Mouse (Mus musculus): ENCODE results near the gene Slc2a4. TPM values are rescaled to one million over a fixed set of nuclear protein-coding genes. Genes with fewer than 3 reads are reported as not detected.

The Slc2a4 gene
- not detected for polyA plus RNA-seq (2014; fragmentation: Illumina TruSeq; extraction: RNeasy Lipid Tissue Mini Kit (QIAGEN cat#74804); ENCODE audit: low read depth, low replicate concordance)

GRCm38 (mm10) chr11:69948066-69948762 is at the start of gene Slc2a4:
TSS of gene Slc2a4 (minus strand) at chr11:69948188.

GRCm38 (mm10) chr11:69995391-69995960 is 47.5 kb upstream of the Slc2a4 start, which contains the start of gene Phf23:
TSS of gene Phf23 (plus strand) at chr11:69995777.

GRCm38 (mm10) chr11:69990850-69991691 is 43.1 kb upstream of the Slc2a4 start, which contains the start of gene Gabarap:
TSS of gene Gabarap (plus strand) at chr11:69991143.

GRCm38 (mm10) chr11:69982225-69982624 is 34.2 kb upstream of the Slc2a4 start, which contains the start of gene Elp5:
TSS of gene Elp5 (minus strand) at chr11:69982517.

GRCm38 (mm10) chr11:69981141-69981762 is 33.3 kb upstream of the Slc2a4 start, which contains the start of gene Ctdnep1:
TSS of gene Ctdnep1 (plus strand) at chr11:69981156.

GRCm38 (mm10) chr11:69964650-69965270 is 16.8 kb upstream of the Slc2a4 start, which contains the start of gene Cldn7:
TSS of gene Cldn7 (plus strand) at chr11:69964779.

GRCm38 (mm10) chr11:69935137-69935879 is 12.7 kb downstream of the Slc2a4 start, which contains the start of gene Ybx2:
TSS of gene Ybx2 (plus strand) at chr11:69935796.

GRCm38 (mm10) chr11:69921114-69922011 is 26.6 kb downstream of the Slc2a4 start, which contains the start of gene Eif5a:
TSS of gene Eif5a (minus strand) at chr11:69921958.

GRCm38 (mm10) chr11:69913554-69914371 is 34.2 kb downstream of the Slc2a4 start, which contains the start of gene Gps2:
TSS of gene Gps2 (plus strand) at chr11:69913888.

GRCm38 (mm10) chr11:69900471-69901405 is 47.2 kb downstream of the Slc2a4 start, which contains the start of the genes 2810408A11Rik and Neurl4:
TSS of gene 2810408A11Rik (minus strand) at chr11:69900987.
TSS of gene Neurl4 (plus strand) at chr11:69901072.

GRCm38 (mm10) chr11:69895291-69895690 is 52.7 kb downstream of the Slc2a4 start, which contains the start of gene Acap1:
TSS of gene Acap1 (minus strand) at chr11:69895539.

Other genes starting within 250 kb of the Slc2a4 start
- gene Polr2a, start 189.6 kb downstream of the Slc2a4 start, polyA plus RNA-seq (2014; fragmentation: Illumina TruSeq; extraction: RNeasy Lipid Tissue Mini Kit (QIAGEN cat#74804); ENCODE audit: low read depth, low replicate concordance): 7.7 TPM
- gene Slc35g3, start 186.2 kb downstream of the Slc2a4 start, polyA plus RNA-seq (2014; fragmentation: Illumina TruSeq; extraction: RNeasy Lipid Tissue Mini Kit (QIAGEN cat#74804); ENCODE audit: low read depth, low replicate concordance): not detected
- gene Zbtb4, start 182.3 kb downstream of the Slc2a4 start, polyA plus RNA-seq (2014; fragmentation: Illumina TruSeq; extraction: RNeasy Lipid Tissue Mini Kit (QIAGEN cat#74804); ENCODE audit: low read depth, low replicate concordance): 4.1 TPM
- 0.58 TPM for gene Chrnb1, start 152.2 kb downstream of the Slc2a4 start, polyA plus RNA-seq (2014; fragmentation: Illumina TruSeq; extraction: RNeasy Lipid Tissue Mini Kit (QIAGEN cat#74804); ENCODE audit: low read depth, low replicate concordance)
- gene Fgf11, start 146.3 kb downstream of the Slc2a4 start, polyA plus RNA-seq (2014; fragmentation: Illumina TruSeq; extraction: RNeasy Lipid Tissue Mini Kit (QIAGEN cat#74804); ENCODE audit: low read depth, low replicate concordance): 0.29 TPM
- gene Tmem102, start 142.6 kb downstream of the Slc2a4 start, polyA plus RNA-seq (2014; fragmentation: Illumina TruSeq; extraction: RNeasy Lipid Tissue Mini Kit (QIAGEN cat#74804); ENCODE audit: low read depth, low replicate concordance): 3.6 TPM
- not detected for gene Gm39566, start 132.9 kb downstream of the Slc2a4 start, polyA plus RNA-seq (2014; fragmentation: Illumina TruSeq; extraction: RNeasy Lipid Tissue Mini Kit (QIAGEN cat#74804); ENCODE audit: low read depth, low replicate concordance)
- not detected for gene Spem2, start 129.7 kb downstream of the Slc2a4 start, polyA plus RNA-seq (2014; fragmentation: Illumina TruSeq; extraction: RNeasy Lipid Tissue Mini Kit (QIAGEN cat#74804); ENCODE audit: low read depth, low replicate concordance)
- gene Spem1, start 126.0 kb downstream of the Slc2a4 start, polyA plus RNA-seq (2014; fragmentation: Illumina TruSeq; extraction: RNeasy Lipid Tissue Mini Kit (QIAGEN cat#74804); ENCODE audit: low read depth, low replicate concordance): not detected
- 0.11 TPM for gene Nlgn2, start 110.4 kb downstream of the Slc2a4 start, polyA plus RNA-seq (2014; fragmentation: Illumina TruSeq; extraction: RNeasy Lipid Tissue Mini Kit (QIAGEN cat#74804); ENCODE audit: low read depth, low replicate concordance)
- gene Tmem256, start 109.7 kb downstream of the Slc2a4 start, polyA plus RNA-seq (2014; fragmentation: Illumina TruSeq; extraction: RNeasy Lipid Tissue Mini Kit (QIAGEN cat#74804); ENCODE audit: low read depth, low replicate concordance): 58.8 TPM
- gene Plscr3, start 101.8 kb downstream of the Slc2a4 start, polyA plus RNA-seq (2014; fragmentation: Illumina TruSeq; extraction: RNeasy Lipid Tissue Mini Kit (QIAGEN cat#74804); ENCODE audit: low read depth, low replicate concordance): 1.1 TPM
- not detected for gene Tnk1, start 89.5 kb downstream of the Slc2a4 start, polyA plus RNA-seq (2014; fragmentation: Illumina TruSeq; extraction: RNeasy Lipid Tissue Mini Kit (QIAGEN cat#74804); ENCODE audit: low read depth, low replicate concordance)
- not detected for gene Tmem95, start 70.2 kb downstream of the Slc2a4 start, polyA plus RNA-seq (2014; fragmentation: Illumina TruSeq; extraction: RNeasy Lipid Tissue Mini Kit (QIAGEN cat#74804); ENCODE audit: low read depth, low replicate concordance)
- gene Kctd11, start 66.8 kb downstream of the Slc2a4 start, polyA plus RNA-seq (2014; fragmentation: Illumina TruSeq; extraction: RNeasy Lipid Tissue Mini Kit (QIAGEN cat#74804); ENCODE audit: low read depth, low replicate concordance): 0.42 TPM
- gene Acap1, start 52.6 kb downstream of the Slc2a4 start, polyA plus RNA-seq (2014; fragmentation: Illumina TruSeq; extraction: RNeasy Lipid Tissue Mini Kit (QIAGEN cat#74804); ENCODE audit: low read depth, low replicate concordance): 0.40 TPM
- gene 2810408A11Rik, start 47.2 kb downstream of the Slc2a4 start, polyA plus RNA-seq (2014; fragmentation: Illumina TruSeq; extraction: RNeasy Lipid Tissue Mini Kit (QIAGEN cat#74804); ENCODE audit: low read depth, low replicate concordance): not detected
- gene Neurl4, start 47.1 kb downstream of the Slc2a4 start, polyA plus RNA-seq (2014; fragmentation: Illumina TruSeq; extraction: RNeasy Lipid Tissue Mini Kit (QIAGEN cat#74804); ENCODE audit: low read depth, low replicate concordance): 3.0 TPM
- gene Gps2, start 34.3 kb downstream of the Slc2a4 start, polyA plus RNA-seq (2014; fragmentation: Illumina TruSeq; extraction: RNeasy Lipid Tissue Mini Kit (QIAGEN cat#74804); ENCODE audit: low read depth, low replicate concordance): 9.6 TPM
- 155 TPM for gene Eif5a, start 26.2 kb downstream of the Slc2a4 start, polyA plus RNA-seq (2014; fragmentation: Illumina TruSeq; extraction: RNeasy Lipid Tissue Mini Kit (QIAGEN cat#74804); ENCODE audit: low read depth, low replicate concordance)
- gene Ybx2, start 12.4 kb downstream of the Slc2a4 start, polyA plus RNA-seq (2014; fragmentation: Illumina TruSeq; extraction: RNeasy Lipid Tissue Mini Kit (QIAGEN cat#74804); ENCODE audit: low read depth, low replicate concordance): not detected
- 0.40 TPM for gene Cldn7, start 16.6 kb upstream of the Slc2a4 start, polyA plus RNA-seq (2014; fragmentation: Illumina TruSeq; extraction: RNeasy Lipid Tissue Mini Kit (QIAGEN cat#74804); ENCODE audit: low read depth, low replicate concordance)
- gene Ctdnep1, start 33.0 kb upstream of the Slc2a4 start, polyA plus RNA-seq (2014; fragmentation: Illumina TruSeq; extraction: RNeasy Lipid Tissue Mini Kit (QIAGEN cat#74804); ENCODE audit: low read depth, low replicate concordance): 25.5 TPM
- 9.7 TPM for gene Elp5, start 34.3 kb upstream of the Slc2a4 start, polyA plus RNA-seq (2014; fragmentation: Illumina TruSeq; extraction: RNeasy Lipid Tissue Mini Kit (QIAGEN cat#74804); ENCODE audit: low read depth, low replicate concordance)
- gene Gabarap, start 43.0 kb upstream of the Slc2a4 start, polyA plus RNA-seq (2014; fragmentation: Illumina TruSeq; extraction: RNeasy Lipid Tissue Mini Kit (QIAGEN cat#74804); ENCODE audit: low read depth, low replicate concordance): 367 TPM
- gene Phf23, start 47.6 kb upstream of the Slc2a4 start, polyA plus RNA-seq (2014; fragmentation: Illumina TruSeq; extraction: RNeasy Lipid Tissue Mini Kit (QIAGEN cat#74804); ENCODE audit: low read depth, low replicate concordance): 7.1 TPM
- 0.37 TPM for gene Dvl2, start 52.4 kb upstream of the Slc2a4 start, polyA plus RNA-seq (2014; fragmentation: Illumina TruSeq; extraction: RNeasy Lipid Tissue Mini Kit (QIAGEN cat#74804); ENCODE audit: low read depth, low replicate concordance)
- gene Acadvl, start 67.2 kb upstream of the Slc2a4 start, polyA plus RNA-seq (2014; fragmentation: Illumina TruSeq; extraction: RNeasy Lipid Tissue Mini Kit (QIAGEN cat#74804); ENCODE audit: low read depth, low replicate concordance): 60.6 TPM
- 0.13 TPM for gene Dlg4, start 68.8 kb upstream of the Slc2a4 start, polyA plus RNA-seq (2014; fragmentation: Illumina TruSeq; extraction: RNeasy Lipid Tissue Mini Kit (QIAGEN cat#74804); ENCODE audit: low read depth, low replicate concordance)
- gene Asgr1, start 105.9 kb upstream of the Slc2a4 start, polyA plus RNA-seq (2014; fragmentation: Illumina TruSeq; extraction: RNeasy Lipid Tissue Mini Kit (QIAGEN cat#74804); ENCODE audit: low read depth, low replicate concordance): 171 TPM
- 93.1 TPM for gene Asgr2, start 144.5 kb upstream of the Slc2a4 start, polyA plus RNA-seq (2014; fragmentation: Illumina TruSeq; extraction: RNeasy Lipid Tissue Mini Kit (QIAGEN cat#74804); ENCODE audit: low read depth, low replicate concordance)
- gene Mgl2, start 182.1 kb upstream of the Slc2a4 start, polyA plus RNA-seq (2014; fragmentation: Illumina TruSeq; extraction: RNeasy Lipid Tissue Mini Kit (QIAGEN cat#74804); ENCODE audit: low read depth, low replicate concordance): 0.24 TPM
- gene Clec10a, start 208.0 kb upstream of the Slc2a4 start, polyA plus RNA-seq (2014; fragmentation: Illumina TruSeq; extraction: RNeasy Lipid Tissue Mini Kit (QIAGEN cat#74804); ENCODE audit: low read depth, low replicate concordance): 0.37 TPM

Measured in liver, adult 10 weeks (tissue).